ENCODE assay signal across 29 mouse cellular contexts in the genomic region with DNA sequence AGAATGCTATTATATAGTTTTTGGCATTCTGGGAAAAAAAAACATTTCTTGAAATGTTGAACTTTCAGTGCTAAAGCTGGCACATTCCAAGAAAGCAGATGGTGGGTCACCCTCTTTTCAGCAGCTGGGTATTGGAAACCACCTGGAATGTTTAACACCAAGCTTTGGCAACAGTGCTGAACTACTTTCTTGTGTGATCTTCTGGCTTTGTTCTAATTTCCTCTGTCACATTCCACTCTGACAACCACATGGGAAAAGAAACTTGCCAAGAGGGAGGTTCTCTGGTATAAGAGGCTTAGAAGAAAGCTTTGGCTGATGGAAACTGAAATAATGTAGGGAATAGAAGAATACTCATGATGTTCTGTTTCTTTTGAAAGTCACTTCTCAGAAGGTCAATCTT.
DNase-seq lines count a peak whose midpoint lies in the region; ATAC-seq and TF ChIP-seq lines count a peak whose summit lies in the region.
"Had no signal": no experiment of that assay in that cellular context is flagged by ENCODE, and none has a peak within 500 bp of the region (broad histone marks: within the 10 kb centered on the region; RNA-seq: fewer than 3 reads in every experiment).

No protein-coding gene starts in this region.

- H3K9ac ChIP-seq in forebrain, embryonic 14.5 days (ENCODE audit: low read length) = no peak overlapping the region
- no peak overlapping the region for H3K9ac ChIP-seq in forebrain, embryonic 11.5 days (ENCODE audit: low read length)
- H3K9ac ChIP-seq in lung, embryonic 14.5 days = no peak overlapping the region
- no peak overlapping the region for H3K9ac ChIP-seq in forebrain, postnatal 0 days
- H3K9ac ChIP-seq: embryonic facial prominence, embryonic 13.5 days; hindbrain, embryonic 14.5 days; limb, embryonic 12.5 days; neural tube, embryonic 12.5 days had no signal

- H3K27me3 ChIP-seq in forebrain, embryonic 14.5 days (replicated peaks; ENCODE audit: control insufficient read depth, insufficient read depth, low read length) = no peaks in the 10 kb centered on the region
- H3K27me3 ChIP-seq in forebrain, embryonic 11.5 days (ENCODE audit: control insufficient read depth, insufficient read depth, low read length) = no peaks in the 10 kb centered on the region
- H3K27me3 ChIP-seq in lung, embryonic 14.5 days (ENCODE audit: insufficient read depth, low read length) = no peaks in the 10 kb centered on the region
- H3K27me3 ChIP-seq in forebrain, postnatal 0 days (ENCODE audit: insufficient read depth, low read length) = no peaks in the 10 kb centered on the region
- H3K27me3 ChIP-seq: embryonic facial prominence, embryonic 13.5 days; limb, embryonic 12.5 days; neural tube, embryonic 12.5 days had no signal

- no peak overlapping the region for H3K4me2 ChIP-seq in forebrain, embryonic 14.5 days (ENCODE audit: low read length)
- H3K4me2 ChIP-seq in forebrain, embryonic 11.5 days (ENCODE audit: low read depth, low read length, severe bottlenecking) = no peak overlapping the region
- H3K4me2 ChIP-seq in lung, embryonic 14.5 days = no peak overlapping the region
- no peak overlapping the region for H3K4me2 ChIP-seq in forebrain, postnatal 0 days (ENCODE audit: low read depth)
- H3K4me2 ChIP-seq: embryonic facial prominence, embryonic 13.5 days; hindbrain, embryonic 14.5 days; limb, embryonic 12.5 days; neural tube, embryonic 12.5 days had no signal

- peak; percentile 70 for DNase-seq in forebrain, embryonic 14.5 days (ENCODE audit: low spot score)
- no peak for DNase-seq in forebrain, embryonic 11.5 days (ENCODE audit: low spot score)
- peak; percentile 28 for DNase-seq in lung, embryonic 14.5 days
- no peak for DNase-seq in lung, adult 2 months
- DNase-seq in Muller cell, postnatal 12 days (ENCODE audit: inconsistent ontology term) = peak; percentile 93
- peak; percentile 21 for DNase-seq in forebrain, postnatal 0 days
- DNase-seq in natural killer cell, adult 2 months (ENCODE audit: low spot score in 2 of 2) = no peak
- DNase-seq: adrenal gland, adult 8-10 months; B cell, adult 2 months; cerebellum, adult 11 months; cerebellum, adult 9-10 months; embryo, embryonic 11 days; gastrocnemius, postnatal 14 days; heart, postnatal 36 days; kidney, adult 11 months; kidney, postnatal 36 days; lung, postnatal 14 days; midbrain, embryonic 14.5 days; right cerebral cortex, adult 18-20 months; thymus, adult 2 months; thymus, postnatal 36 days had no signal

- H3K9me3 ChIP-seq in forebrain, embryonic 14.5 days (replicated peaks; ENCODE audit: control insufficient read depth, low read length) = no peaks in the 10 kb centered on the region
- no peaks in the 10 kb centered on the region for H3K9me3 ChIP-seq in forebrain, embryonic 11.5 days (ENCODE audit: control insufficient read depth, low read length)
- H3K9me3 ChIP-seq in lung, embryonic 14.5 days (ENCODE audit: low read depth, low read length) = no peaks in the 10 kb centered on the region
- H3K9me3 ChIP-seq in forebrain, postnatal 0 days (ENCODE audit: low read length) = no peaks in the 10 kb centered on the region
- H3K9me3 ChIP-seq: embryonic facial prominence, embryonic 13.5 days; limb, embryonic 12.5 days; neural tube, embryonic 12.5 days had no signal

- H3K4me3 ChIP-seq in forebrain, embryonic 14.5 days (ENCODE audit: low read depth, low read length) = no peak overlapping the region
- H3K4me3 ChIP-seq in forebrain, embryonic 11.5 days (ENCODE audit: low read depth, low read length) = no peak overlapping the region
- H3K4me3 ChIP-seq in lung, embryonic 14.5 days (ENCODE audit: low read depth, low read length) = no peak overlapping the region
- H3K4me3 ChIP-seq in lung, adult 2 months (replicated peaks; ENCODE audit: extremely low read depth, low read depth, low read length) = no peak overlapping the region
- no peak overlapping the region for H3K4me3 ChIP-seq in forebrain, postnatal 0 days (ENCODE audit: low read depth, low read length)
- H3K4me3 ChIP-seq: embryonic facial prominence, embryonic 13.5 days; erythroblast, embryonic 14.5 days; layer of hippocampus, adult 2 months; left cerebral cortex, adult 2 months; limb, embryonic 12.5 days; neural tube, embryonic 12.5 days had no signal

- no peak overlapping the region for H3K27ac ChIP-seq in forebrain, embryonic 14.5 days (ENCODE audit: low read depth, low read length)
- no peak overlapping the region for H3K27ac ChIP-seq in forebrain, embryonic 11.5 days (ENCODE audit: low read depth, low read length)
- H3K27ac ChIP-seq in lung, embryonic 14.5 days (ENCODE audit: low read depth) = no peak overlapping the region
- H3K27ac ChIP-seq in forebrain, postnatal 0 days (ENCODE audit: low read depth, low read length) = no peak overlapping the region
- H3K27ac ChIP-seq: embryonic facial prominence, embryonic 13.5 days; hindbrain, embryonic 14.5 days; layer of hippocampus, adult 2 months; left cerebral cortex, adult 2 months; limb, embryonic 12.5 days; neural tube, embryonic 12.5 days had no signal

- peaks cover 3% of the 10 kb centered on the region; the same call in 1 of the 2 replicates for H3K4me1 ChIP-seq in forebrain, embryonic 14.5 days (ENCODE audit: control insufficient read depth, insufficient read depth, low read length)
- H3K4me1 ChIP-seq in forebrain, embryonic 11.5 days (replicated peaks; ENCODE audit: control insufficient read depth, insufficient read depth, low read length) = no peaks in the 10 kb centered on the region
- H3K4me1 ChIP-seq in lung, embryonic 14.5 days (ENCODE audit: insufficient read depth) = no peaks in the 10 kb centered on the region
- H3K4me1 ChIP-seq in lung, adult 2 months (ENCODE audit: control insufficient read depth, insufficient read depth, low read length) = no peaks in the 10 kb centered on the region
- no peaks in the 10 kb centered on the region for H3K4me1 ChIP-seq in forebrain, postnatal 0 days (ENCODE audit: insufficient read depth)
- H3K4me1 ChIP-seq: embryonic facial prominence, embryonic 13.5 days; limb, embryonic 12.5 days; neural tube, embryonic 12.5 days had no signal

- TF ChIP-seq POLR2A in lung, adult 2 months (IDR thresholded peaks at IDR 0.05; ENCODE audit: borderline replicate concordance, extremely low read depth, low read depth, low read length) = no peak

- no peaks in the 10 kb centered on the region for H3K36me3 ChIP-seq in forebrain, embryonic 14.5 days (ENCODE audit: control insufficient read depth, insufficient read depth, low read length)
- no peaks in the 10 kb centered on the region for H3K36me3 ChIP-seq in forebrain, embryonic 11.5 days (ENCODE audit: control insufficient read depth, insufficient read depth, low read length)
- H3K36me3 ChIP-seq in lung, embryonic 14.5 days (ENCODE audit: insufficient read depth) = no peaks in the 10 kb centered on the region
- no peaks in the 10 kb centered on the region for H3K36me3 ChIP-seq in forebrain, postnatal 0 days (ENCODE audit: insufficient read depth)
- H3K36me3 ChIP-seq: embryonic facial prominence, embryonic 13.5 days; limb, embryonic 12.5 days; neural tube, embryonic 12.5 days had no signal

- no peak; the same call in 1 of the 2 replicates for ATAC-seq in forebrain, embryonic 14.5 days
- ATAC-seq in forebrain, embryonic 11.5 days (replicated peaks; ENCODE audit: low FRiP score) = no peak
- no peak for ATAC-seq in lung, embryonic 14.5 days (ENCODE audit: insufficient read depth)
- peak; percentile 18; the same call in 1 of the 2 replicates for ATAC-seq in forebrain, postnatal 0 days
- ATAC-seq: inflammation-experienced regulatory T-cells, adult 6 months had no signal

- TF ChIP-seq CTCF in lung, embryonic 14.5 days (IDR thresholded peaks at IDR 0.05; ENCODE audit: low read depth) = no peak
- no peak for TF ChIP-seq CTCF in lung, adult 2 months (IDR thresholded peaks at IDR 0.05; ENCODE audit: insufficient read depth, low read length)
- no peak for TF ChIP-seq CTCF in forebrain, postnatal 0 days (IDR thresholded peaks at IDR 0.05; ENCODE audit: low read depth)

Comparison
In these comparisons a context has a peak if more than half of its experiments do, and no peak if none do; other contexts are left out.
1. DNase-seq: peak in forebrain, embryonic 14.5 days (single experiment), lung, embryonic 14.5 days (single experiment), Muller cell, postnatal 12 days (single experiment) and forebrain, postnatal 0 days (single experiment); none in forebrain, embryonic 11.5 days (single experiment), lung, adult 2 months (single experiment) and natural killer cell, adult 2 months (0 of 2).